Mouse (Mus musculus) heart, embryonic 10.5 days (tissue): ENCODE results near the gene Neurog1. TPM values are rescaled to one million over a fixed set of nuclear protein-coding genes. Genes with fewer than 3 reads are reported as not detected.

Experiments used
- DNase-seq: peaks from one replicate; pipeline ENCODE4 v3.0.0-alpha.2; 2017; ENCODE audit warnings: low spot score
- H3K27ac ChIP-seq: fragments of 300-500 bp; sonication (generic); 2 replicates; pipeline ENCODE4 v1.5.1; 2016; ENCODE audit warnings: mild to moderate bottlenecking
- H3K27me3 ChIP-seq: fragments of 300-500 bp; sonication (generic); 2 replicates; pipeline ENCODE4 v1.6.1; 2016; ENCODE audit warnings: mild to moderate bottlenecking; ENCODE audit not compliant: poor library complexity, insufficient read depth, severe bottlenecking
- H3K36me3 ChIP-seq: fragments of 300-500 bp; sonication (generic); 2 replicates; pipeline ENCODE4 v1.6.1; 2016; ENCODE audit warnings: mild to moderate bottlenecking, moderate library complexity
- H3K4me1 ChIP-seq: fragments of 300-500 bp; sonication (generic); 2 replicates; pipeline ENCODE4 v1.6.1; 2016; ENCODE audit warnings: mild to moderate bottlenecking
- H3K4me3 ChIP-seq: fragments of 300-500 bp; sonication (generic); 2 replicates; pipeline ENCODE4 v1.5.1; 2016; ENCODE audit warnings: mild to moderate bottlenecking, moderate library complexity
- H3K9me3 ChIP-seq: fragments of 300-500 bp; sonication (generic); 2 replicates; pipeline ENCODE4 v1.6.1; 2016; ENCODE audit warnings: mild to moderate bottlenecking, moderate library complexity
- WGBS: fragments of 180-500 bp; shearing (Covaris S2); methylation state at CpG from one replicate; pipeline ENCODE4 v1.1.7; 2016; 5-methylcytosine and 5-hydroxymethylcytosine counted together
- polyA plus RNA-seq: library from polyadenylated mRNA; unstranded; fragments of >200 nt; fragmentation: Nextera tagmentation; extraction: Ambion mirVana; gene quantifications from 2 replicates; pipeline ENCODE4 v1.2.1, GENCODE M21; 2016

Gene Neurog1
- polyA plus RNA-seq, 1 experiment from 2014 or later: 0.20 TPM

GRCm38 (mm10) chr13:56222849-56223246 is 29.1 kb downstream of the Neurog1 start:
- H3K9me3 ChIP-seq: no peaks in the 10 kb centered on the region
- 7% methylated on average over 4 of the region's 4 CpGs for WGBS
- H3K4me3 ChIP-seq: peak overlapping the region; percentile 59
- no peak overlapping the region for H3K27ac ChIP-seq
- H3K4me1 ChIP-seq: peaks cover 22% of the 10 kb centered on the region
- peaks cover 99% of the 10 kb centered on the region for H3K27me3 ChIP-seq
- H3K36me3 ChIP-seq: no peaks in the 10 kb centered on the region
- no peak for DNase-seq

- peak overlapping the region; percentile 17; the same call in 1 of the 2 replicates for H3K27ac ChIP-seq
- H3K9me3 ChIP-seq: no peaks in the 10 kb centered on the region
- whole genome bisulfite sequencing: 1% methylated on average over 50 of the region's 50 CpGs
- H3K36me3 ChIP-seq: no peaks in the 10 kb centered on the region
- H3K27me3 ChIP-seq: peaks cover 97% of the 10 kb centered on the region
- peaks cover 22% of the 10 kb centered on the region for H3K4me1 ChIP-seq
- peak overlapping the region; percentile 59 for H3K4me3 ChIP-seq
- no peak for DNase-seq
These were observed 29.7 kb downstream of the Neurog1 start for GRCm38 (mm10) chr13:56221995-56222848.

- peak overlapping the region; percentile 59 for H3K4me3 ChIP-seq
- no peak for DNase-seq
- under 1% methylated on average over 46 of the region's 46 CpGs for WGBS
- H3K4me1 ChIP-seq: peaks cover 28% of the 10 kb centered on the region
- no peaks in the 10 kb centered on the region for H3K9me3 ChIP-seq
- peak overlapping the region; percentile 56 for H3K27ac ChIP-seq
- peaks cover 97% of the 10 kb centered on the region for H3K27me3 ChIP-seq
- no peaks in the 10 kb centered on the region for H3K36me3 ChIP-seq
These were observed 30.6 kb downstream of the Neurog1 start for GRCm38 (mm10) chr13:56221129-56221910.

GRCm38 (mm10) chr13:56219254-56219653 is 32.7 kb downstream of the Neurog1 start:
- H3K36me3 ChIP-seq: no peaks in the 10 kb centered on the region
- 52% methylated on average over 9 of the region's 9 CpGs for WGBS
- no peak for DNase-seq
- peaks cover 40% of the 10 kb centered on the region for H3K4me1 ChIP-seq
- H3K9me3 ChIP-seq: no peaks in the 10 kb centered on the region
- H3K4me3 ChIP-seq: no peak overlapping the region
- peaks cover 97% of the 10 kb centered on the region for H3K27me3 ChIP-seq
- no peak overlapping the region for H3K27ac ChIP-seq

GRCm38 (mm10) chr13:56216090-56216489 is 35.9 kb downstream of the Neurog1 start:
- peaks cover under 1% of the 10 kb centered on the region; the same call in 1 of the 2 replicates for H3K9me3 ChIP-seq
- peaks cover 20% of the 10 kb centered on the region for H3K4me1 ChIP-seq
- WGBS: 22% methylated on average over 4 of the region's 4 CpGs
- H3K4me3 ChIP-seq: no peak overlapping the region
- H3K36me3 ChIP-seq: no peaks in the 10 kb centered on the region
- peaks cover 97% of the 10 kb centered on the region for H3K27me3 ChIP-seq
- no peak for DNase-seq
- H3K27ac ChIP-seq: no peak overlapping the region

- WGBS: 40% methylated on average over 5 of the region's 5 CpGs
- H3K4me3 ChIP-seq: no peak overlapping the region
- peaks cover 97% of the 10 kb centered on the region for H3K27me3 ChIP-seq
- no peak overlapping the region for H3K27ac ChIP-seq
- DNase-seq: no peak
- H3K9me3 ChIP-seq: peaks cover 6% of the 10 kb centered on the region; the same call in 1 of the 2 replicates
- H3K4me1 ChIP-seq: peaks cover 18% of the 10 kb centered on the region
- no peaks in the 10 kb centered on the region for H3K36me3 ChIP-seq
These were observed 37.3 kb downstream of the Neurog1 start for GRCm38 (mm10) chr13:56214633-56215032.

- H3K4me1 ChIP-seq: peaks cover 18% of the 10 kb centered on the region
- WGBS: 16% methylated on average over 8 of the region's 8 CpGs
- H3K9me3 ChIP-seq: peaks cover 6% of the 10 kb centered on the region; the same call in 1 of the 2 replicates
- DNase-seq: no peak
- H3K27me3 ChIP-seq: peaks cover 82% of the 10 kb centered on the region
- peak overlapping the region; percentile 45 for H3K4me3 ChIP-seq
- no peak overlapping the region; the same call in 1 of the 2 replicates for H3K27ac ChIP-seq
- no peaks in the 10 kb centered on the region for H3K36me3 ChIP-seq
These were observed 42.9 kb downstream of the Neurog1 start for GRCm38 (mm10) chr13:56209067-56209411.

- Histone ChIP-seq H3K4me1 (peaks cover 18% of the 10 kb centered on the region), H3K9me3 (peaks cover 6% of the 10 kb centered on the region; the same call in 1 of the 2 replicates), H3K27me3 (peaks cover 76% of the 10 kb centered on the region), H3K27ac (no peak overlapping the region; the same call in 1 of the 2 replicates), H3K36me3 (no peaks in the 10 kb centered on the region), H3K4me3 (peak overlapping the region; percentile 45)
- no peak for DNase-seq
- WGBS: 5% methylated on average over 35 of the region's 35 CpGs
These were observed 43.5 kb downstream of the Neurog1 start for GRCm38 (mm10) chr13:56208225-56209066.

Other genes with a start within 250 kb of the Neurog1 start
- gene H2afy, start 115.8 kb downstream of the Neurog1 start, polyA plus RNA-seq: 134 and 287 TPM in 2 replicates
- 0.31 and 1.0 TPM in 2 replicates for gene Tifab, start 73.3 kb downstream of the Neurog1 start, polyA plus RNA-seq
- 1.6 and 8.6 TPM in 2 replicates for gene Cxcl14, start 44.4 kb upstream of the Neurog1 start, polyA plus RNA-seq
- gene Gm3045, start 174.4 kb upstream of the Neurog1 start, polyA plus RNA-seq: not detected in 2 replicates
- 0.05 TPM in 1 of 2 replicates, not detected in the other for gene Slc25a48, start 186.2 kb upstream of the Neurog1 start, polyA plus RNA-seq
- not detected in 2 replicates for gene Il9, start 230.1 kb upstream of the Neurog1 start, polyA plus RNA-seq